Mouse (Mus musculus): Measurements from ENCODE around the gene Olfr318.
"Not testable (repeated sequence)": the region's sequence is repeated elsewhere in the genome, so short reads cannot be mapped to it uniquely, and the experiment has no call there.

The Olfr318 gene

DNA sequence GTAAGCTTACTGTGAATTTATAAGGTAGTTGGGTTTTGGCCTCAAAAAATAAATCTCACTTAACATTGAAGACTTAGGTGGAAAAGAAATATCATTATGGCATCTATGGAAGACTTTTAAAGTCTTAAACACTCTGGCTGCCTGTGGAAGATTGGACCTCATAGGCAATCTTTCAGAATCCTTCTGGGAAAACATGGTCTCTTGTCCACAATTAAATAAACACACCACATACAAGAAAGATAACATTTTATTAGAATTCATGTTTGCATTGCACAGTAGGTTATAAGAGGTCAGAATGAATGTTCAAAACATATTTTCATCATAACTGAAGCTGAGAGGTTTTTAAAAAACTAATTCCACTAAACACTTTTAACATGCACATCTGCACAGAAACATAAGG, at the start of gene Olfr318:
Gene Olfr318 (minus strand): TSS at position 101 of the 400 bp plus-strand sequence.
- in situ Hi-C loops (cut with MboI; ENCODE audit: low pct_unique_long_range_greater_than_20kb in 1 of 2, low sequenced_read_pairs in 2 of 2, unreplicated experiment in 1 of 2), result no loop called here

DNA sequence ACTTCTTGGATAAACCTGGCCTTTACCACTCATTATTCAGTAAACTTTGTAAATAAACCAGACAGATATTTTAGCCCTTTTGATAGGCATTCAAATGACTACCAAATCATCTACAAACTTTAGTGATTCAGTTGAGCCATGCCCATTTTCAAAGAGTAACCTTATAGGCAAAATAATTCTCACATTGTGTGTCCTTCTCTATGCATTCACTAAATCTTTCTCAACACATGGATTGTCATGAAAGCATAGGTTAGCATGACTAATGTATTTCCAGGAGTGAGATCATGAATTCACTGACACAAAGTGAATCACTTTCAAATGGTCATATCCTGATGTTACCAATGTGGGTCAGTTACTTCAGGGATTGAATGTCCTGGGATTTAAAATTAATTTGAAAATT, 49.1 kb upstream of the Olfr318 start, which contains the start of gene Olfr315:
Gene Olfr315 (plus strand): TSS at position 301 of the 400 bp plus-strand sequence.
- in situ Hi-C loops (cut with MboI; ENCODE audit: low pct_unique_long_range_greater_than_20kb in 1 of 2, low sequenced_read_pairs in 2 of 2, unreplicated experiment in 1 of 2), result no loop called here

DNA sequence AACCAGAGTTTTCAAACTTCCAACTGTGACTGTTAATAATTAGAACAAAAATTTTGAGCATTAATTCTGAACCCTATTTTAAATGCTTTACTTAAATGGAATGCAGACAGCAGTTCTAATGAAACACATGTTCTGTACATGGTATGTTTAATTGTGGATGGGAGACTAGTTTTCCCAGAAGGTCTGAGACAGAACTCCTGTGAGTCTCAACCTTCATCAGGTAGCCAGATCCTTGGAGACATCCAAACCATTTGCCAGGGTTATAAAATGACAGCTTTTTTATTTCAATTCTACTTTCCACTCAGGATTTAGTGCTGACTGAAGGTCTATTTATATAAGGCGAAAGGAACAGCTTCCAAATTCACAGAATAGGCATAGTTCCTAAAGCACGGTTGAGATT, 28.6 kb upstream of the Olfr318 start, which contains the start of gene Olfr316:
Gene Olfr316 (plus strand): TSS at position 301 of the 400 bp plus-strand sequence.
- in situ Hi-C loops (cut with MboI; ENCODE audit: low pct_unique_long_range_greater_than_20kb in 1 of 2, low sequenced_read_pairs in 2 of 2, unreplicated experiment in 1 of 2), result no loop called here

DNA sequence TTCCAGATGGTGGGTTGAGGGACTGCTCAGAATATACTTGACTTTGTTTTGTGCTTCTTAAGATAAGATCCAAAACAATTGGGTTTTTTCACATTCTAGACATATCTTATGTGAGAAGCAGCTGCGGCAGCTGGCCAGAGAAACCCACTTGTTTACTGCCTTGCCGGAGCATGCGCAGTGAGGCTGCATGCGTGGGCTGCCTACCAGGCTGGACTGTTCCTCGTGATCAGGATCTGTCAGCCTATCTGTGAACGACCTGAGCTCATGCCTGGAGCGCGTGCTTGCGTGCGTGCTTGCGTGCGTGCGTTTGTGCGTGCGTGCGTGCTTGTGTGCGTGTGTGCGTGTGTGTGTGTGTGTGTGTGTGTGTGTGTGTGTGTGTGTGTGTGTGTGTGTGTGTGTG, 27.3 kb upstream of the Olfr318 start:
- in situ Hi-C loops (cut with MboI; ENCODE audit: low pct_unique_long_range_greater_than_20kb in 1 of 2, low sequenced_read_pairs in 2 of 2, unreplicated experiment in 1 of 2), result not testable (repeated sequence)

DNA sequence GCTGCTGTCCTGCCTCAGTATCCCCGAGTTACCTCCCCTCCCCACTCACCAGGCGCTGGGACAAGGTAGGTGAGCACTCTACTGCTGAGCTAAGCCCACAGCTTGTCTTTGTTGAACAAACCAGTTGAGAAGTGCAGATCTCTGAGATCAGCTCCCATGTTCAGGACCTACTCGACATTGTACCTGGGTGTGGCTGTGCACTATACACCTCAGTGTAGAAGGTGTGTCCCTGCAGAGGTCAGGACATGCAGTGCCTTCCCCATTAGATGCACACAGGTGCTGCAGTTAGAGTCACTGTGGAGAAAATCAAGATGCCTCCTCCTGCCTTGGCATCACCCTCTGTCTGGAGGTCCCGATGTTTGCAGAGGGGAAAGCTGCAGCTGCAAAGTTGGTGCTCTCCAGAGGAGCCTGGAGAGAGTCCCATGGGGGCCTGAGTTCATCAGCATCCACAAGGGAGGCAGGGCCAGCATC, 15.0 kb upstream of the Olfr318 start, which contains the start of gene Olfr317:
Gene Olfr317 (minus strand): TSS at position 421 of the 471 bp plus-strand sequence.
- in situ Hi-C loops (cut with MboI; ENCODE audit: low pct_unique_long_range_greater_than_20kb in 1 of 2, low sequenced_read_pairs in 2 of 2, unreplicated experiment in 1 of 2), result loop anchor here in 1 of 2 experiments (10.0 kb wide), 1 partner anchor 74 kb away; no protein-coding TSS in a partner anchor

DNA sequence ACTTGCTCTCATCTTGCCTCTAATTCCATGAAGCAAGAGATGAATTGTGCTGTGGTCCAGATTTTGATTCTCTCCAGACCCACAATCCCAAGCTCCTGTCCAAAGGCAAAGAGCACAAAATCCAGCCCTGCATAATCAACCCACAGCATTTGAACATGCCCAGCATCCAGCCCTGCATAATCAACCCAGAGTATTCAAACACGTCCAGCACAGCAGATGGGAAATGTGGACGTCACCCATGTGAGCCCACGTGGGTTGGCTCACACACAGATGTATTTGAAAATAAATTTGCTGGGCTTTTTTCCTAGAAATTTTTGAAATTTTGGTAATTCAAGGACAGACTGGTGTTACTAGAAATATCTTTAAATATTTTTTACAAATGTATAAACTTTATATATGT, 9.6 kb upstream of the Olfr318 start:
- in situ Hi-C loops (cut with MboI; ENCODE audit: low pct_unique_long_range_greater_than_20kb in 1 of 2, low sequenced_read_pairs in 2 of 2, unreplicated experiment in 1 of 2), result loop anchor here in 1 of 2 experiments (10.0 kb wide), 1 partner anchor 69 kb away; no protein-coding TSS in a partner anchor

DNA sequence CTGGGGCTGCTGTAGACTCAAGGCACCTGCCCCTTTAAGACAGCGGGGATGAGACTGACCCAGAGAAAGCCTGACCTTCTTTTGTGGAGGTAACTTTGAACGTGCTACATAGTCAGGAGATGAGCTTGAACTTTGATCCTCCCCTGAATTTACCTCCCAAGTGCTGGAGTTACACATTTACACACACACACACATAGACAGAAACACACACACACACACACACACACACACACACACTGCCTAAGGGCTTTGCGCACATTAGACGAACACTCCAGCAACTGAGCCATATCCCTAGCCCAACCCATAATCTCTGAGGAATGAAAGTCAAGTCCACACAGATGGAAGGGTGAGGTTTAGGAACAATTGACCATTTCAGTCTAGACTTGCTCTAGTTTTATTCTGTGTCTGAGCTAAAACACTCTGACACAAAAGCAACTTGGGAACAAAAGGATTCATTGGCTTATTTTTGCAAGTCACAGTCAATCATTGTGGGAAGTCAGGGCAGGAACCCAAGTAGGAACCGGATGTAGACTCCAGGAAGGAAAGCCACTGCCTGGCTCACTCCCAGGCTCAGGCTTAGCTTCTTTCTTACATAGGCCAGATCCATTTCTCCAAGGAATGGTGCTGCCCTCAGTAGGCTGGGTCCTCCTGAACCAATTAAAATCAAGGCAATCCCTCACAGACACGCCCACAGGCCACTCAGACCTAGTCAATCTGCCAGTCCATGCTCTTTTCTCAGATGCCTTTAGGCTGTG, 4.3 kb upstream of the Olfr318 start:
- in situ Hi-C loops (cut with MboI; ENCODE audit: low pct_unique_long_range_greater_than_20kb in 1 of 2, low sequenced_read_pairs in 2 of 2, unreplicated experiment in 1 of 2), result not testable (repeated sequence)

DNA sequence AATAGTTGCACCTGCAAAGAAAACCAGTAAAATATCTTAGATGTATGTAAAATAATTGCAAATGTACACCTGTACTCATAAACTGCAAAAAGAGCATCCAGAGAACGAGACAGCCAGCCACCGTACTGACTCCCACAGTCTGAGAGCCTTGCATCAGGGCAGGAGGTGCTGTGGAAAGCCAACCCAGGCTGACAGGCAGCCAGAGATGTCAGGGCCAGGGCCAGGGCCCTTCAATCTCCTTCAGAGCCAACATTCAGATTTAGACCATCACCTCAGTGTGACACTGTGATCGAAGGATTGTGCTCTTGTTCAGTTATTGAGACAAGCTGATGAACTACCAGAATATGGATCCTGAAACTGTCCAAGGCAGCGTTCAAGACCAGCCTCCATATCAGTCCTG, 4.1 kb downstream of the Olfr318 start:
- in situ Hi-C loops (cut with MboI; ENCODE audit: low pct_unique_long_range_greater_than_20kb in 1 of 2, low sequenced_read_pairs in 2 of 2, unreplicated experiment in 1 of 2), result no loop called here

DNA sequence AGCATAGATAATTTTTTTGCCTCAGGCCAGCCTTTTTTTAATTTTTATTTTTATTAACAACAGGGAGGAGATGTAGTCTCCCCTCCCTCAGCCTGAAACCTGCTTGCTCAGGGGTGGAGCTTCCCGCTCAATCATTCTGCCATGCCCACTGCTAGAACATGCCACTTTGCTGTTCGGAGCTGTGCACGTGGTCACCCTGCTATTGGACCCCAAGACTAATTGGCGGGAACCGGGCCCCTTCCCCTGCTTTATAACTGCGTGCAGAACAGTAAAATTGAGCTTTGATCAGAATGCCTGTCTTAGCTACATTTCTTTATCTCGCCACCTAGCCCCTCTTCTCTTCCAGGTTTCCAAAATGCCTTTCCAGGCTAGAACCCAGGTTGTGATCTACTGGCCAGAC, 6.1 kb downstream of the Olfr318 start:
- in situ Hi-C loops (cut with MboI; ENCODE audit: low pct_unique_long_range_greater_than_20kb in 1 of 2, low sequenced_read_pairs in 2 of 2, unreplicated experiment in 1 of 2), result not testable (repeated sequence)

DNA sequence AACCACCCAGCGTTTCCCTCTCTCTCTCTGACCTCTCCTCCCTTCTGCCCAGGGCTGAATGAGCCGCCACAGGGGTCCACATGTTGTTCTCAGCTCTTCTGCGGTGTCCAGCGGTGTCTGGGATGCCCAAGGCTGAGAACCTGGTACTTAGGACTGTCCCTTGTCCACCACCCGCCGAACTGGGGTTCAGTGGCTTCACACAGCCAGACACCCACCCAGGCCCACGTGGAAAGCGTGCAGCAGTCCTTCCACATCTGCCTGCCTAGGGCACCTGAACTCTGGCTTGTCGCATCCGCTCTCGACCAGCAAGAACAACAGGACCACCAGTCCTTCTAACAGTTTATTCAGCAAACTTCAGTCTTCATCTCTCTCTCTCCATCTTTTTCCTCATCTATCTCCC, 14.7 kb downstream of the Olfr318 start:
- in situ Hi-C loops (cut with MboI; ENCODE audit: low pct_unique_long_range_greater_than_20kb in 1 of 2, low sequenced_read_pairs in 2 of 2, unreplicated experiment in 1 of 2), result no loop called here

DNA sequence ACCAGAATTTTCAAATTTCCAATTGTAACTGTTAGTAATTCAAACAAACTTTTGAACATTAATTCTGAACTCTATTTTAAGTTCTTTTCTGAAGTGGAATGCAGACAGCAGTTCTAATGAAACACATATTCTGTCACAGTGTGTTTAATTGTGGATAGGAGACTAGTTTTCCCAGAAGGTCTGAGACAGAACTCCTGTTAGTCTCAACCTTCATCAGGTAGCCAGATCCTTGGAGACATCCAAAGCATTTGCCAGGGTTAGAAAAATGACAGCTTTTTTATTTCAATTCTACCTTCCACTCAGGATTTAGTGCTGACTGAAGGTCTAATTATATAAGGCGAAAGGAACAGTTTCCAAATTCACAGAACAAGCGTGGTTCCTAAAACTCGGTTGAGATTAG, 25.0 kb downstream of the Olfr318 start, which contains the start of gene Olfr319:
Gene Olfr319 (plus strand): TSS at position 301 of the 400 bp plus-strand sequence.
- in situ Hi-C loops (cut with MboI; ENCODE audit: low pct_unique_long_range_greater_than_20kb in 1 of 2, low sequenced_read_pairs in 2 of 2, unreplicated experiment in 1 of 2), result no loop called here

DNA sequence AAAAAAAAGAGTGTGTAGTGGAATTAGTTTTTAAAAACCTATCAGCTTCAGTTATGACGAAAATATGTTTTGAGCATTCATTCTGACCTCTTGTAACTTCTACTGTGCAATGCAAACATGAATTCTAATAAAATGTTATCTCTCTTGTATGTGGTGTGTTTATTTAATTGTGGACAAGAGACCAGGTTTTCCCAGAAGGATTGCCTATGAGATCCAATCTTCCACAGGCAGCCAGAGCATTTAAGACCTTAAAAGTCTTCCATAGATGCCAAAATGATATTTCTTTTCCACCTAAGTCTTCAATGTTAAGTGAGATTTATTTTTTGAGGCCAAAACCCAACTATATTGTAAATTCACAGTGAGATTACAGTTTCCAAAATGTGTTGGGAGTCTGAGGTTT, 43.0 kb downstream of the Olfr318 start, which contains the start of gene Olfr320:
Gene Olfr320 (plus strand): TSS at position 301 of the 400 bp plus-strand sequence.
- in situ Hi-C loops (cut with MboI; ENCODE audit: low pct_unique_long_range_greater_than_20kb in 1 of 2, low sequenced_read_pairs in 2 of 2, unreplicated experiment in 1 of 2), result no loop called here

DNA sequence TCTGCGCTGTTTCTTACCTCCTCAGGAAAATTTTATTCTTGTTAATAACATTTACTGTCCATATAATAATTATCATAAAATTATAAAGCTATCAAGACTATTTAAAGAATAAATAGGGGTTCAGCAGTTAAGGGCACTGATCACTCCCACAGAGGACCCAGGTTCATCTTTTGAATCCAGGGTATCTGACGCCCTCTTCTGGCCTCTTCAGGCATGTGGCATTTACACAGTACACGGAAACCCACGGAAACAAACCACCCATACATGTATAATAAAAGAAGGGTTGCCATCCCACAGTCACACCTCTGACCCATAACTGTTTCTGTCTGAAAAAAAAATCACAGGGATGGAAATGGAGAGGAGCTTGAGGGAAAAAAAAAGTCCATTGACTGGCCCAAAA, 52.0 kb downstream of the Olfr318 start:
- in situ Hi-C loops (cut with MboI; ENCODE audit: low pct_unique_long_range_greater_than_20kb in 1 of 2, low sequenced_read_pairs in 2 of 2, unreplicated experiment in 1 of 2), result no loop called here

DNA sequence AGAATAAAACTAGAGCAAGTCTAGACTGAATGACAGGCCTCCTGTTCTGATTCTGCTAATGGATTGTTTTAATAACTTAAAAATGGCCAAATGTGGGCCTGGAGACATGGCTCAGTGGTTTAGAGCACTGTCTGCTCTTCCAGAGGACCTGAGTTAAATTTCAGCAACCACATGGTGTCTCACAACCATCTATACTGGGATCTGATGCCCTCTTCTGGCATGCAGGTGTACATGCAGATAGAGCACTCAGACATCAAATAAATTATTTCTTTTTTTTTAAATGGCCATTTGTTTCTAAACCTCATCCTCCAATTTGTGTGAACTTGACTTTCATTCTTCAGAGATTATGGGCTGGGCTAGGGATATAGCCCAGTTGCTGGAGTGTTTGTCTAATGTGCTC, 54.6 kb downstream of the Olfr318 start:
- in situ Hi-C loops (cut with MboI; ENCODE audit: low pct_unique_long_range_greater_than_20kb in 1 of 2, low sequenced_read_pairs in 2 of 2, unreplicated experiment in 1 of 2), result loop anchor here in 1 of 2 experiments (10.0 kb wide), 1 partner anchor 66 kb away; the partner anchor contains the start of gene Olfr317

Data from mouse embryonic stem cell (cell line).